Mouse (Mus musculus) urinary bladder, adult 18-20 months (tissue): ENCODE data around the gene Ndufc2.

Experiments used
- DNase-seq, 2 experiments: peaks; one replicate each; pipeline ENCODE4 v3.0.0; 2022; ENCODE audit warnings: low spot score in 2 of 2, mixed read lengths in 2 of 2

The Ndufc2 gene

GRCm38 (mm10) chr7:97387561-97388147, 12.1 kb upstream of the Ndufc2 start:
- DNase-seq = no peak

- DNase-seq = no peak
These were observed 11.3 kb upstream of the Ndufc2 start for GRCm38 (mm10) chr7:97388541-97388940.

- DNase-seq = no peak
These were observed 8.3 kb upstream of the Ndufc2 start for GRCm38 (mm10) chr7:97391293-97392078.

- DNase-seq = no peak
These were observed 7.7 kb upstream of the Ndufc2 start for GRCm38 (mm10) chr7:97392079-97392445.

- no peak for DNase-seq
These were observed 5.4 kb upstream of the Ndufc2 start for GRCm38 (mm10) chr7:97394375-97394774.

- DNase-seq = no peak
These were observed 860 bp upstream of the Ndufc2 start for GRCm38 (mm10) chr7:97398943-97399342.

GRCm38 (mm10) chr7:97407145-97407544, 7.3 kb downstream of the Ndufc2 start:
- no peak for DNase-seq

GRCm38 (mm10) chr7:97411106-97411505, 11.3 kb downstream of the Ndufc2 start:
- no peak for DNase-seq

GRCm38 (mm10) chr7:97411575-97411974, 11.8 kb downstream of the Ndufc2 start:
- no peak for DNase-seq

- no peak for DNase-seq
These were observed 14.2 kb downstream of the Ndufc2 start for GRCm38 (mm10) chr7:97413981-97414380.

- no peak for DNase-seq
These were observed 14.6 kb downstream of the Ndufc2 start for GRCm38 (mm10) chr7:97414426-97414825.

GRCm38 (mm10) chr7:97414915-97415687, 15.3 kb downstream of the Ndufc2 start:
- DNase-seq = no peak

GRCm38 (mm10) chr7:97416473-97416872, 16.7 kb downstream of the Ndufc2 start:
- DNase-seq = no peak

- DNase-seq = no peak
These were observed 17.3 kb downstream of the Ndufc2 start, which contains the start of gene Thrsp for GRCm38 (mm10) chr7:97416906-97417777. Gene Thrsp, minus strand, starts transcription at chr7:97417730.

- no peak for DNase-seq
These were observed 18.9 kb downstream of the Ndufc2 start for GRCm38 (mm10) chr7:97418717-97419116.

GRCm38 (mm10) chr7:97419163-97419562, 19.4 kb downstream of the Ndufc2 start:
- DNase-seq = no peak

GRCm38 (mm10) chr7:97420406-97420805, 20.6 kb downstream of the Ndufc2 start:
- DNase-seq = no peak

GRCm38 (mm10) chr7:97420958-97421651, 21.3 kb downstream of the Ndufc2 start:
- DNase-seq = no peak

GRCm38 (mm10) chr7:97423754-97424153, 24.0 kb downstream of the Ndufc2 start:
- no peak for DNase-seq

- DNase-seq = peak; percentile 70 to 84
These were observed 24.9 kb downstream of the Ndufc2 start for GRCm38 (mm10) chr7:97424621-97425245.

- no peak for DNase-seq
These were observed 26.8 kb downstream of the Ndufc2 start for GRCm38 (mm10) chr7:97426566-97426965.
